Mouse (Mus musculus) thymus, postnatal 14 days (tissue): ENCODE measurements around the gene Gm8281.
"Not testable (repeated sequence)": the region's sequence is repeated elsewhere in the genome, so short reads cannot be mapped to it uniquely, and the experiment has no call there.

Experiments used
- DNase-seq: peaks from one replicate; pipeline ENCODE4 v3.0.0; 2021

Gm8281 gene

DNA sequence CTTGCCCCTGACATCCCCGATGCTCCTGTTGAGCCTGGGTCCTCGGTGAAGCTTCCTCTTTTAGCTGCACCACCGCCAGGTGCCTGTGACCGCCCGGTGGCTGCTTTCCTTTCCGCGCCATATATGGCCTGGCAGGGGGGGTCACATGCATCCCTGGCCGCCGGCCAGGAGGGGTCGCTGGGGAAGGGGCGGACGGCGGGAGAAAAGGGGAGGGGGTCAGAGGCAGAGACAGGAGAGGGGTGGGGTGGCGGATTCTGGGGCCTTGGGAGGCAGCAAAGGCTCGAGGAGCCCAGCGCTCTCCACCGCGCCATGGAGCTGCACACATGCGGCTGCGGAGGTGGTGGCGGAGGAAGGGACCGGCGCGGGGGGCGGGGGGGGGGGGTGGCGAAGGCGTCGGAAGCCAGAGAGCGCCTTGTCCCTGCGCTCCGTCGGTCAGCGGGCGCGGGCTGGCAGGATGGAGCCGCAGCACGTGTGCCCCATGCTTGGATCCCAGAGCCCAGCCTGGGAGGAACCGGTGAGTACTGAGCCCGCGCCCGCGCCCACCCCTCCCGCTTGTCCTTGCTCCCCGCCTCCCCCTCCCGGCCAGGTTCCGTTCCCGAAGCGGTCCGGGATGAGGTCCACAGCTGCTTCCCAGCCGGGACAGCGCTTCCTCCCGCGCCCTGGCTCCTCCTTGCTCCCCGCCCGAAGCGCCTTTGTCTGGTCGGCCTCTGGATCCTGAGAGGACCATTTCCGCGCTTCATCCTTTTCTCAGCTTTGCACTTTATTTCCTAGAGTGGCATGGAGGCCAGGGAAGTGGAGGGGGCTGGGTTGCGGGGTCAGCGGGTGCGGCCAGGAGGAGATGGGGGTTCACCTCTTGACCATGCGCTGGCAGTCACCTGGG lies at the start of gene Gm8281:
Gm8281 (plus strand) TSS at position 430 of the 880 bp plus-strand sequence.
- not testable (repeated sequence) for DNase-seq

DNA sequence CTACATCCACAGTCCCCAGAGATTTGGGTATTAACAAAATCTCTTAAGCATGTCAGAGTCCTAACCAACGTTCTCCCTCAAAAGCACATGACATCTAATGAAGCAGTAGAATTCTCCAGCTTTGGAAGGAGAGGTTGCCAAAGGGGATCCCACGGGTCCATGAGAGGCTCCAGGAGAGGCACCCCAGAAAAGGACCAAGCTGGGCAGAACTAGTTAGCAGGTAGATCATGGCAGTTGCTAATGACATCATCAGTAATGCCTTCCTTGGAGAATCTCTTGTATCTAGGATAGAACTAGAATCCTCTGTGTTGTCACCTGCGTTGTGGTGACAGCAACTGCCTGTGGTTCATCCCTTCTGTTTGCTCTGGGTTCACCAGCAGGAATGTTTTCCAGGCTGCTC lies 20.5 kb upstream of the Gm8281 start, which contains the start of gene 4930555G01Rik:
4930555G01Rik (plus strand) TSS at position 301 of the 400 bp plus-strand sequence.
- DNase-seq = not testable (repeated sequence)

DNA sequence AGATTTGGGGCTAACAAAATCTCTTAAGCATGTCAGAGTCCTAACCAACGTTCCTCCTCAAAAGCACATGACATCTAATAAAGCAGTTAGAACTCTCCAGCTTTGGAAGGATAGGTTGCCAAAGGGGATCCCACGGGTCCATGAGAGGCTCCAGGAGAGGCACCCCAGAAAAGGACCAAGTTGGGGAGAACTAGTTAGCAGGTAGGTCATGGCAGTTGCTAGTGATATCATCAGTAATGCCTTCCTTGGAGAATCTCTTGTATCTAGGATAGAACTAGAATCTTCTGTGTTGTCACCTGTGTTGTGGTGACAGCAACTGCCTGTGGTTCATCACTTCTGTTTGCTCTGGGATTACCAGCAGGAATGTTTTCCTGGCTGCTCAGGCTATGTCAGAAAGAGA lies 60.4 kb downstream of the Gm8281 start, which contains the start of gene Gm8279:
Gm8279 (plus strand) TSS at position 301 of the 400 bp plus-strand sequence.
- not testable (repeated sequence) for DNase-seq
